Mouse (Mus musculus): ENCODE measurements at regions not wholly inside any gene's neighbourhood (a gene's known extent, or its start where the extent isn't known, plus 50 kb on each side); places are given as distances from the start of the nearest gene placed in this dataset.
"Not testable (repeated sequence)": the region's sequence is repeated elsewhere in the genome, so short reads cannot be mapped to it uniquely, and the experiment has no call there.

- no peak for ATAC-seq (replicated peaks; ENCODE audit: low FRiP score, poor library complexity, severe bottlenecking)
Measured at GRCm38 (mm10) chr7:58310096-58310495, 345.9 kb upstream of the Atp10a start.

GRCm38 (mm10) chr7:58322381-58322780 lies 333.6 kb upstream of the Atp10a start:
- no peak for ATAC-seq (replicated peaks; ENCODE audit: low FRiP score, poor library complexity, severe bottlenecking)

GRCm38 (mm10) chr7:58367384-58367783 lies 288.6 kb upstream of the Atp10a start:
- no peak for ATAC-seq (replicated peaks; ENCODE audit: low FRiP score, poor library complexity, severe bottlenecking)

GRCm38 (mm10) chr7:58383401-58383800 lies 272.6 kb upstream of the Atp10a start:
- no peak for ATAC-seq (replicated peaks; ENCODE audit: low FRiP score, poor library complexity, severe bottlenecking)

- ATAC-seq (replicated peaks; ENCODE audit: low FRiP score, poor library complexity, severe bottlenecking) = no peak
Measured at GRCm38 (mm10) chr7:58388326-58388725, 267.6 kb upstream of the Atp10a start.

- ATAC-seq (replicated peaks; ENCODE audit: low FRiP score, poor library complexity, severe bottlenecking) = no peak
Measured at GRCm38 (mm10) chr7:58392391-58393115, 263.4 kb upstream of the Atp10a start.

- ATAC-seq (replicated peaks; ENCODE audit: low FRiP score, poor library complexity, severe bottlenecking) = no peak
Measured at GRCm38 (mm10) chr7:58397992-58398391, 258.0 kb upstream of the Atp10a start.

GRCm38 (mm10) chr7:58398558-58399144 lies 257.3 kb upstream of the Atp10a start:
- ATAC-seq (replicated peaks; ENCODE audit: low FRiP score, poor library complexity, severe bottlenecking) = no peak

GRCm38 (mm10) chr7:58399145-58399604 lies 256.8 kb upstream of the Atp10a start:
- ATAC-seq (replicated peaks; ENCODE audit: low FRiP score, poor library complexity, severe bottlenecking) = peak; percentile 78

- no peak for ATAC-seq (replicated peaks; ENCODE audit: low FRiP score, poor library complexity, severe bottlenecking)
Measured at GRCm38 (mm10) chr7:58399651-58400050, 256.3 kb upstream of the Atp10a start.

GRCm38 (mm10) chr7:58400594-58400993 lies 255.4 kb upstream of the Atp10a start:
- ATAC-seq (replicated peaks; ENCODE audit: low FRiP score, poor library complexity, severe bottlenecking) = no peak

GRCm38 (mm10) chr7:58436888-58437625 lies 218.9 kb upstream of the Atp10a start:
- no peak for ATAC-seq (replicated peaks; ENCODE audit: low FRiP score, poor library complexity, severe bottlenecking)

GRCm38 (mm10) chr7:58442535-58443184 lies 213.3 kb upstream of the Atp10a start:
- no peak for ATAC-seq (replicated peaks; ENCODE audit: low FRiP score, poor library complexity, severe bottlenecking)

GRCm38 (mm10) chr7:58443297-58443696 lies 212.7 kb upstream of the Atp10a start:
- no peak for ATAC-seq (replicated peaks; ENCODE audit: low FRiP score, poor library complexity, severe bottlenecking)

- ATAC-seq (replicated peaks; ENCODE audit: low FRiP score, poor library complexity, severe bottlenecking) = no peak
Measured at GRCm38 (mm10) chr7:58445781-58446180, 210.2 kb upstream of the Atp10a start.

GRCm38 (mm10) chr7:58446261-58446660 lies 209.7 kb upstream of the Atp10a start:
- no peak for ATAC-seq (replicated peaks; ENCODE audit: low FRiP score, poor library complexity, severe bottlenecking)

- ATAC-seq (replicated peaks; ENCODE audit: low FRiP score, poor library complexity, severe bottlenecking) = no peak
Measured at GRCm38 (mm10) chr7:58448727-58449126, 207.2 kb upstream of the Atp10a start.

GRCm38 (mm10) chr7:58451981-58452380 lies 204.0 kb upstream of the Atp10a start:
- no peak for ATAC-seq (replicated peaks; ENCODE audit: low FRiP score, poor library complexity, severe bottlenecking)

GRCm38 (mm10) chr7:58458146-58458545 lies 197.8 kb upstream of the Atp10a start:
- ATAC-seq (replicated peaks; ENCODE audit: low FRiP score, poor library complexity, severe bottlenecking) = not testable (repeated sequence)

GRCm38 (mm10) chr7:58460939-58461338 lies 195.0 kb upstream of the Atp10a start:
- no peak for ATAC-seq (replicated peaks; ENCODE audit: low FRiP score, poor library complexity, severe bottlenecking)

Measured in erythroid progenitor cell, adult 5-6 weeks (primary cell).